Mouse (Mus musculus): ENCODE data around the gene Reck.

DNA sequence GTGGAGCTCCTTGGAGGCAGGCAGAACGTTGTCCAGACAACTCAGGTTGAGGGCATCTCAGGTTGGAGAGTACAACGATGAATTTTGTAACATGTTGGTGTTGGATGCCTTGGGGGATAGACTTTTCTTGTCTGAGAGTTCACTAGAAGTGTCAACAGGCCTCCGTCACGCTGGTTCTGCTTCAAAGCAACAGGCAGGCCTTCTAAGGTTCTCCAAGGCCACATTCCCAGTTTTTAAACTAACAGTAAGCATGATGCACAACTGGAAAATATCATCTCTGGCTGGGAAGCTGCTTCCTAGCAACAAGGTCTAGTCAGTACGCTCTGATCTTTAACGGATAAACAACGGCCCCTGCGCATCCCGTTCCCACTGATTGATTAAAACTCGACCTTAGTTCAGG, 5.5 kb upstream of the Reck start:
- TF ChIP-seq EP300 (IDR thresholded peaks at IDR 0.05; ENCODE audit: low read depth) (no peak), CTCF (IDR thresholded peaks at IDR 0.05; ENCODE audit: low read depth) (no peak)
